ENCODE assay signal across 17 mouse cellular contexts in the genomic region with DNA sequence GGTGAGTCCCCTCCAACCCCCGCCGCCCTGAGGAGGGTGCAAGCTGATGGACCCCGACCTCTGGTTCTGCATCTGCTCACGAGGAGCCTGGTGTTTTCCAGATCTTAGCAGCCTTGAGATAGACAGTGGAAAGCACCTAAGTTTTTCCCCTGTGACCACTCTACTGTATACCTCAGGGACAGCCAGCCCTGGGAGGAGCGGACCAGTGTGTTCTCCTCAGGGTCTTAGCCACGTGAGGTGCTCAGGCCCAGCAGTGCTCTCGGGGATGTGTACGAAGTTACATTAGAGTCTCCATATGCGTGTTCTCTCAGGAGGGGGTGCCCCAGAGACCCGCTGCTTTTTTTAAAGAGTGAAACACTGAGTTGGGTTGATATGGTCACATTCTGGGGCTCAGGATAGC.
"Had no signal": no experiment of that assay in that cellular context is flagged by ENCODE, and none has a peak within 500 bp of the region (broad histone marks: within the 10 kb centered on the region; RNA-seq: fewer than 3 reads in every experiment).

No protein-coding gene starts in this region.

- H3K27me3 ChIP-seq: neural tube, embryonic 12.5 days; neural tube, embryonic 13.5 days; neural tube, embryonic 15.5 days; stomach, embryonic 15.5 days had no signal

- H3K9ac ChIP-seq: neural tube, embryonic 12.5 days; neural tube, embryonic 13.5 days; neural tube, embryonic 15.5 days; stomach, embryonic 15.5 days had no signal

- H3K4me1 ChIP-seq: stomach, embryonic 15.5 days had no signal

- H3K4me2 ChIP-seq: neural tube, embryonic 12.5 days; neural tube, embryonic 13.5 days; neural tube, embryonic 15.5 days; stomach, embryonic 15.5 days had no signal

- DNase-seq: retina, postnatal 1 day; right cerebral cortex, adult 18-20 months; right cerebral cortex, postnatal 14 days; right cerebral cortex, postnatal 25 days; right cerebral cortex, postnatal 4 days; spleen, adult 18-20 months; thymus, adult 18-20 months; thymus, adult 2 months; thymus, postnatal 14 days; thymus, postnatal 25 days; thymus, postnatal 36 days; thymus, postnatal 4 days had no signal

- H3K4me3 ChIP-seq: neural tube, embryonic 12.5 days; neural tube, embryonic 13.5 days; neural tube, embryonic 15.5 days; stomach, embryonic 15.5 days had no signal

- H3K27ac ChIP-seq: neural tube, embryonic 12.5 days; neural tube, embryonic 13.5 days; neural tube, embryonic 15.5 days; stomach, embryonic 15.5 days; stomach, postnatal 0 days had no signal

- H3K9me3 ChIP-seq: neural tube, embryonic 12.5 days; neural tube, embryonic 13.5 days; neural tube, embryonic 15.5 days; stomach, embryonic 15.5 days had no signal
